Mouse (Mus musculus) WW6 (cell line): ENCODE results near the gene Trim47.

ENCODE experiments used
- DNase-seq: peaks from one replicate; pipeline ENCODE4 v3.0.0-alpha.2; 2013; ENCODE audit warnings: low read depth, low spot score

Trim47 gene

GRCm38 (mm10) chr11:116127156-116127980, at the start of gene Trim47:
Trim47 (minus strand) TSS chr11:116127210.
- DNase-seq = no peak

DNA sequence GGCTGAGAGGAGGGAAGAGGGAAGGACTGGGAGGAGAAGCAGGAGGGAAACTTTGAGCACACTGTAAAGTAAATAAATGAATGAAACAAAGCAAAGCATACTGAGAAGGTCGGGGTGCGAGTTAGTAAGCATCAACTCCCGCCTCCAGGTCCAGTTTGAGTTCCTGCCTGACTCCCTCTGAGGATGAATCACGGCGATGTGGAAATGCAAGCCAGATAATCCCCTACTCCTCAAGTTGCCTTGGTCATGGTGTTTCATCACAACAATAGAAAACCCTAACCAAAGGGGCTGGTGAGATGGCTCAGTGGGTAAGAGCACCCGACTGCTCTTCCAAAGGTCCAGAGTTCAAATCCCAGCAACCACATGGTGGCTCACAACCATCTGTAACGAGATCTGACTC, 49.0 kb upstream of the Trim47 start:
- DNase-seq = no peak

DNA sequence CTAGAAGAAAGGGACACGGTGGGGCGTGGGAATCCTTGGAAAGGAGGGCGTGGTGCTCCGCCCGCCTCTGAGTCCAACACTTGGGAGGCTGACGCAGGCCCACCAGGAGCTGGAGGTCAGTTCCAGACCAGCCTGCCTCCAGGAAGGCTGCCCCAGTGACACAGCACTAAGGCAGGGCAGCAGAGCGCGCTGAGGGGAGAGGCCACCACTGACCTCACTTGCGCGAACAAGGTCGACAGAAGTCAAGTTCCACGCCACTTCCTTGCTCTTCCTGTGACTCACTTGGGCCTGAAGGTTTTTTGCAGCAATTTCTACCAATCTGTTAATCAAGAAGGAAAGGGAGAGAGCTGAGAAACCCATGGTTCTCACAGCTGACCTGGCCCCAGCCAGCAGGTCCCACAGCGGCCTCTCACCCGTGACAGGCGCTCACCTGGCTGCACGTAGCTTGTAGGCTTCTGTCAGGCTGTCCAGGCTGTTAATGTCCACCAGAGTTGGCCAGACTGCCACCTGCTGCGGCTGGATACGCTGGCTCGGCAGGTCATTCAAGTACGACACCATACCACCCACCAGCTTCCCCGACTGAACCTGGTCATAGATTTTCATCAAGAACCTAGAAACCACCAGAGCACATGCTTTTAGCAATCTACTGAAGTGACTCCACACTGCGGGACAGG, 47.9 kb upstream of the Trim47 start:
- DNase-seq = no peak

GRCm38 (mm10) chr11:116171959-116172358, 44.9 kb upstream of the Trim47 start:
- DNase-seq = no peak

GRCm38 (mm10) chr11:116170003-116170800, 43.2 kb upstream of the Trim47 start:
- no peak for DNase-seq

GRCm38 (mm10) chr11:116169214-116169613, 42.2 kb upstream of the Trim47 start:
- no peak for DNase-seq

DNA sequence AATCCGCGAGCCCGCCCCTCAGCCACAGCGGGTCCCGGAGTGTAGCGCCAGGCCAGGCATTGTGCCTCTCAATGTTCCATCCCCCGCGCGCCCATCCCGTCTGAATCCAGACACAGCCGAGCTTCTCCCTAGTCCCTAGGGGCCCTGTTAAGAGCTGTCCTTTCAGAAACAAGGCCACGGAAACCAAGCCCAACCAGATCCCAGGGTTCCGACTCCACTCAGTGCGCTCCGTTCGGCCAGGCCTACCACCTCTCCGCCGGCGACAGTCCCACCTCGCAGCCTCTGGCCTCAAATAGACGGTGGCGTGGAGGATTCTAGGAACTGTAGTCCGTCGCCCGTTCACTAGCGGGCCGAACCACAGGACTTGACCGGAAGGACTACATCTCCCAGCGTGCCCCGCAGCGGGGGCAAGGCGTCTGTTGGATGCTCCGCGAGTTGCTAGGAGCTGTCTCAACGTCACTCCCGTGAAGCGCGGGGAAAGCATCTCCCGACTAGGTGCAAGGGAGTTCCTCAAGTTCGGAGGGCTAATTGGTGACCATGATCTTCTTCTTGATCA, 41.0 kb upstream of the Trim47 start, which contains the start of gene Fbf1:
TSS of gene Fbf1 (minus strand) at position 283 of the 556 bp plus-strand sequence.
- peak; percentile 98 for DNase-seq

GRCm38 (mm10) chr11:116167232-116167631, 40.2 kb upstream of the Trim47 start:
- no peak for DNase-seq

GRCm38 (mm10) chr11:116163002-116163401, 36.0 kb upstream of the Trim47 start:
- DNase-seq = no peak

DNA sequence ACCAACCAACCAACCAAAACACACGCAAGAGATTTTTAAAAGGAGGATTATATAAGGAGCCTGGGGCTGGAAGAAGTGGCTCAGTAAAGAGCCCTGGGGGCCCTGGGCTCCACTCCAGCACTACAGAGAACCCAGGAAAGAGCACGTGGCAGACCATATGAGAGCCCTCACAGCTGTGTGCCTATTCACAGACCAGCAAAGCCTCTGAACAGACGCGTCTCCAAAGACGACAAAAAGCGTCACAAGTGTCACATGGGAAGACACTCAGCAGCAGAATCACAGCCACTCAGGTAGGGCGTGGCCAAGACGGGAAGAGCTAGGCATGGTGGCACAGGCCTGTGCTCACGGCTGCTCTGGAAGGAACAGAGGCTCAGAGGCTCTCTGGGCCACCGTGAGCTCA, 35.1 kb upstream of the Trim47 start:
- no peak for DNase-seq

DNA sequence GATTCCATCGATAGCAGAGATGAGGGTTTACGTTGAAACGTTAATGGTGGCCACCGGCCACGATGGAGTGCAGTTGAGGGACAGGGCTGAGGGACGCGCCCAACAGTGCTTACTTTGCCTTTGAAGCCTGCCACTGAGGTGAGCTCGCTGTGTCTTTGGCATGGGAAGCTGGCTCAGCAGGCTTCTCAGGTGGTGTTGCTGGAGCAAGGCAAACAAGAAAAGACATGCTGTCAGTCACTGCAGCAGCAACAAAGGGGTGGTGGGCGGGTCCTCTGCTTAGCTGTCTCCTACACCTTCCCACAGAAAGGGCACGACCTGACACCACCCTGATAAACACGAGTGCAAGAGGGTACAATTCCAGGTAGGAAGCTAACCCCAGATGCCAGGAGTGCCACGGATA, 34.3 kb upstream of the Trim47 start:
- DNase-seq = no peak

DNA sequence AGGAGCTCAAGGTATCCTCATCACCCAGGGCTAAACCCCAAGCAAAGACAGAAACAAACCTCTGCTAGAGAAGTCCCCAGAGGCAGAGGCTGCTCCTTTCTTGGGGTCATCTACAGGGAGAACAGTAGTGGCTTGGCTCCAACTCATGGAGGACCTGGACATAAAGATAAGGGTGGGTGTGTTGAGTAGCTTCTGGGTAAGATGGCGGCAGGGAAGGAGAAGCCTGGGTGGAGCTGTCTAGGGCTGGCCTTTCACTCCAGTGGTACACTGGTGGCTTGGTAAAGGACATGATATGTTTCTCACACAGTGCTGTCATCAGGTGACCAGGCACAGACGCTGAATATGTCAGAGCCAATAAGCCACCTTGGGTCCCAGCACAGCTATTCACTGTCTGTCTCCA, 23.9 kb upstream of the Trim47 start:
- no peak for DNase-seq

DNA sequence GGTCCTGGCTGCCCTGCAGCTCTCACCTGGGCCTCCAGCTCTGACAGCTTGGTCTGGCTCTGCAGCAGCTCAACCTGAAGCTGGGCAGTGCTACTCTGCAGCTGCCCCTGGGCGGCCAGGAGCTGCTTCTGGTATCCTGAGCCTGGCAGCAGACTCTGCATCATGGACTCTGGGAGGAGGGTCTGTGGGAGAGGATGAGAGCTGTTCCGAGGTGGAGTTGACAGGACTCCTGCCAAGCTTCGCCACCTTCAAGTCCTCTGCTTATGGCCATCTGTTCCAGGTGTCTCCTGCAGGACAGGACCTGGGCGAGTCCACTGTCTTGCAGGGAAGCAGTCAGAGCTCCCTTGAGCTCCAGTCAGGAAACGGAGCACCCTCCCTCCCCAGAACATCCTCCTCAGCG, 22.3 kb upstream of the Trim47 start:
- no peak for DNase-seq

DNA sequence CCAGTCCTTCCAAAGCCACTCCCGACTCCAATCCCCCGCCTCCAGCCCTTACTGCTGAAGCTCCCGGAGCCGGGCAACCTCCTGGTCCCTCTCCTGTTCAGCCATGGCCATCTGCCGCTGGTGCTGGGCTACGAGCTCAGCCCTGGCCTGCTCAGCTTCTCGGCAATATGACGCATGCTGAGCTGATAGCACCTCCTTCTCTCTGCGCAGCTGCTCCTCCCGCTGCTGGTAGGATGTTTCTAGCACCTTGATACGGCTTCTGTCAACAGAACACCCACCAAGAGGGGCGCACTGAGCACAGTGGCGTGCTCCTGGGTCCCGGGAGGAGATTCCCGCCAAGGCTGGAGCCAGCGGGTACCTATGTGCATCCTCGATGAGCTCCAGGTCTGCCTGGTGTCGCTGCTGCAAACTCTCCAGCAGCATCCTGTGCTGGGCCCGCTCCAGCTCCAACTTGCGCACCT, 21.8 kb upstream of the Trim47 start:
- DNase-seq = no peak

DNA sequence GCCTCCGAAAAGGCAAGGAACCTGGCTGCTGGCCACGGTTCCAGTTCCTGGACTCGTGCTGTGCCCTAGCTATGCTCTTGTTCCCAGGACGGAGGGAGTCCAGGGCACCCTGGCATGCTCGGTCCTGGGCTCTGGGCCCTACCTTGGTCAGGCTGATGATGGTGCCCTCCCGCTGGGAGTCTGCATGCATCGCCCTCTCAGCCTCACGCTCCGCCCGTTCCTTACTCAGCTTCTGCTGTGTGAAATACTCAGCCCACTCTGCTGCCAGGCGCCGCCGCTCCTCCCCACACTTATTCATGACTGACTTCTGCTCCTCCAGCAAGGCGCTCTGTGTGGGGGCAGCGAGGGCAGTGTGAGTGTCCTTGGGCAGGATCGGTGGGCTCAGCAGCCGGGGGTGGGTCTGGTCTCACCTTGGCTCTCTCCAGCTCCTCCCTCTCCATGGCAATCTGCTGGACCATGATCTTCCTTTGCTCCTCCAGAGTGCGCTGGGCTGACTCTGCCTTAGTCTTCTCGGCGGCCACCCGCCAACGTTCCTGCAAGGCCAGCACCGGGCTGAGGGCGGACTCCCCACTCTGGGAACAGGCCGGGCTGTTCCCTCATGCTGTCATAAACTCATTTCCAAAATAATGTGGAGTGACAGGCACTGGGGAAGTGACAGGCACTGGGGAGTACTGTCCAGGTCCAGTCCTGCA, 19.4 kb upstream of the Trim47 start:
- DNase-seq = no peak

DNA sequence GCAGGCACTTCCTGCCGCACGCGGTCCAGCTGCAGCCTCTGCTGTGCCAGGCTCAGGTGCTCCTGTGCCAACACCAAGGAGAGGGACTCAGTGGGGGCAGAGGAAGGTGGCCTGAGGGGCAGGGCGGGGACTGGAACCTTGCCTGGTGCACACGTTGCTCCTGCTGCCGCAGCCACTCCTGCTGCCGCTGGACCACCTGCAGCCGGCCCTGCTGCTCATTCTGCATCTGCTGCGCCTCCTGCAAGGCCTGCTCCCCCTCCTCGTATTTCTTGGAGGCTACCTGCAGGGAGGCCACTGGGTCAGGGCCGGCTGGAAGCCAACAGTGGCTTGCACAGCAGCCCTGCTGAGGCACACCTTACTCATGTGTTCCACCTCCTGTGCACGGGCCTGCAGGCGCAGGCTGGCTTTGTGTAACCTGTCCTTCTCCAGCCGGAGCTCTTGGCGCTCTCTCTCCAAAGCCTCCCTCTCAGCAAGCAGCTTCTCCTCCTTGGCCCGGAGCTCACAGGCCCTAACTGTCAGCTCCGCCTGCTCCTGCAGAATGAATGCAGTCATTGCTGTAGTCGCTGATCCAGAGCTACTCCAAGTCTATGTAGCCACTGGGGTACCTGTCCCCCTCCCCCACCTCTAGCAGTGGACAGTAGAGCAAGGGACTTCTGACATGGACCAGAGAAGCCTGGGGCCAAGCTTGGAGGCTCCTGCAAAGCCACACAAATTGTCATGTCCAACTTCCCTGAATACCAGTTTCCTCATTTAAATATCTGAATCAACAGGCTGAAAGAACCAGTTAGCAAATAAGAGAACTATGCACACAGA, 18.7 kb upstream of the Trim47 start:
- DNase-seq = no peak

DNA sequence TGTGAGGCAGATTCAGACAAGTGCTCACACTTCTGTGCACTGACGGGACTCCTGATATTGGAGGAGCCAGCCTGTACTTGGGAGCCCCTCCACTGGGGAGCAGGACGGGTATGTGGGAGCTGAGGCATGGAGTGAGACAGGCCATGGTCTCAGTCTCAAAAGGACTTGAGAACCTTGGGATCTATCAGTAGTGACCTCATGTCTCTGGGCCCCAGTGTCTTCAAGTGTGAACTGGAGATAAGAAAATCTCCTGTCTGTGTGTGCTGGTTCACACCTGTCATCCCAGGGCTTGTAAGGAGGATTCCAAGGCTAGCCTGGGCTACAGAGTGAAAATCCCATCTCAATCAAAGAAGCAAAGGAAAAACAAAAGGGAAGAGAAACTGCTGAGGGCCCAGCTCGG, 16.5 kb upstream of the Trim47 start:
- DNase-seq = no peak

DNA sequence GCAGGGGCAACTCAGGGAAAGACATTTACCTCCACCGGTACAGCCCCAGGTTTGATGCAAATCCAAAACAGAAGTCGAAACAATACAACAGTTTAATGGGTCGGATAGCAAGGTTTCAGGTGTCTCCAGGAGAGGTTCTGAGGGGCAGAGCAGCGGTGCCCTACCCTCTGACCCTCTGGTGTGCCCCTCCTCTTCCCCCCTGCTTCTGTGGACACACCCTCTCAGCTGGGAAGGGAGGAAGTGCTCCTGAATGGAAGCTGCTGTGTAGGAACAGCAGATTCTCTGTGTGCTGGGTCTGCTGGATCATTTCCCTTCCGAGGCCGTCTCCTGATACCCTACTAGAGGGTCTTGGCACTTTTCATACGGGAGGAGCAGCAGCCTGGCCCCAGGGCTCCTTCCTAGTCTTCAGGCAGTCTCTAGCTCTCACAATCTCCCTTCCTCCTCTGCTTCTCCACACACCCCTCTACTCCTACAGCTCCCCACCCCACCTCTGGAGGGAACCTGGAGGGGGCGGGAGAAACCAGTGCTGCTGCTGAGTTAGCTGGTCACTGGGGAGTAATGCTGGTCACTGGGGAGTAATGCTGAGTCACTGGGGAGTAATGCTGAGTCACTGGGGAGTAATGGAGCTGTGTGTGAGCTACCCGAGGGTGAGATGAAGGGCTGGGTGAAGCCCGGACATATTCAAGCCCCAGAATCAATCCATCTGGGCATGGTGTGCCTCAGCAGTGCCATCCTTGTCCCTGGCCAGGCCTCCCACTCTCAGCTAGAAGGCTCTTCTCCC, 15.4 kb upstream of the Trim47 start:
- no peak for DNase-seq

DNA sequence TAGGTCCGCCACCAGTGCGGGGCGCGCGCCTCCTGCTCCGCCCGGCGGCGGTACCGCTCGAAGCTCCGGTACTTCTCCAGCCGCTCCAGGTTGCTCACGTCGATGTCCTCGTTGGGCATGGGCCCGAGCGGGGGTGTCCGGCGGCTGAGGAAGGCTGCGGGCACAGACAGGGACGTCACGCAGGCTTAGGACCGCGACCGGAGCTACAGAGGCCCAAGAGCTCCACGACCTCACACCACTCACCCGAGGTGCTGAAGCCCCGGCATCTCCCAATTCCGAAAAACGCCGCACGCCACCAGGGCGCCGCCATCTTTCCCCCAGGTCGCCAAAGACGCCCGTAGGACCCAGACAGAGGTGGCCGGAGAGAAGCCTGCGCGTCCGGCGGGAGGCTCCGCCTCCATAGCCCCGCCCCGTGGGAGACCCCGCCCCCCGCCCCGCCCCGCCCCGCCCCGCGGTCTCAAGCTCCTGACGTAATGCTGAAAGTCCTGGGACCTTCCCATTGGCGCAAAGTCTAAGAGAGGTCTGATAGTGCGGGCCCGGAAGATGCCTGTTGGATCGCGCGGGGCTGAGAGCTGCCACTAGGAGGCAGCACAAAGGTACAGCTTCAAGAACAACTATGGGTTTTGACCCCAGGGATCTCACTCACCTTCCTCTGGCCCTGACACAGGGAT, 11.6 kb upstream of the Trim47 start, which contains the start of gene Mrpl38:
TSS of gene Mrpl38 (minus strand) at position 401 of the 671 bp plus-strand sequence.
- DNase-seq = peak; percentile 97
